Mouse (Mus musculus) neutrophil, adult 59 days (primary cell): ENCODE results near the gene Olfr275. TPM values are rescaled to one million over a fixed set of nuclear protein-coding genes. Genes with fewer than 3 reads are reported as not detected.

Source experiments
- total RNA-seq, 2 experiments: library from RNA; stranded (reverse); gene quantifications; 1 replicate in 1 of 2; 2 replicates in 1 of 2; pipeline ENCODE4 v1.2.4; 2023

Olfr275 gene
- not detected for total RNA-seq

GRCm38 (mm10) chr4:52814304-52814703 lies at the start of gene Olfr275:
TSS of gene Olfr275 (plus strand) at chr4:52814604.

GRCm38 (mm10) chr4:52859136-52859535 lies 44.7 kb downstream of the Olfr275 start, which contains the start of gene Olfr273:
TSS of gene Olfr273 (minus strand) at chr4:52859236.

Other genes starting within 250 kb of the Olfr275 start
- gene Toporsl, start 218.3 kb upstream of the Olfr275 start, total RNA-seq = not detected
- not detected for gene Olfr273, start 44.6 kb downstream of the Olfr275 start, total RNA-seq
- gene Olfr272, start 104.6 kb downstream of the Olfr275 start, total RNA-seq = not detected
- gene Olfr270, start 149.9 kb downstream of the Olfr275 start, total RNA-seq = not detected
- gene Nipsnap3a, start 174.7 kb downstream of the Olfr275 start, total RNA-seq = not detected
- 10 to 100 TPM; 38.7 to 43.7 TPM for gene Nipsnap3b, start 197.3 kb downstream of the Olfr275 start, total RNA-seq